Mouse (Mus musculus): ENCODE data around the gene Ppp3ca. TPM values are rescaled to one million over a fixed set of nuclear protein-coding genes. Genes with fewer than 3 reads are reported as not detected.

Gene Ppp3ca
- total and polyA plus RNA-seq, 3 experiments, result 63.4 to 143 (median 130) TPM

GRCm38 (mm10) chr3:136714307-136715039 lies 44.5 kb downstream of the Ppp3ca start:
- Histone ChIP-seq H3K27ac (ENCODE audit: insufficient read depth, low read depth) (no peak overlapping the region), H3K9ac (ENCODE audit: insufficient read depth, low read depth) (no peak overlapping the region), H3K9me3 (replicated peaks; ENCODE audit: low read length) (no peaks in the 10 kb centered on the region), H3K79me2 (replicated peaks; ENCODE audit: control insufficient read depth, extremely low read depth, insufficient read depth, poor library complexity, severe bottlenecking) (peaks cover 16% of the 10 kb centered on the region), H3K4me3 (replicated peaks in 1 of 3; ENCODE audit: low read depth in 2 of 3, low read length in 2 of 3, poor library complexity in 1 of 3) (no peak overlapping the region), H3K4me1 (ENCODE audit: control insufficient read depth in 1 of 2, insufficient read depth in 2 of 2) (peaks cover 9 to 56% of the 10 kb centered on the region in 2 experiments), H3K4me2 (ENCODE audit: insufficient read depth, low read depth, poor library complexity, severe bottlenecking) (no peak overlapping the region), H3K27me3 (replicated peaks) (no peaks in the 10 kb centered on the region), H3K36me3 (replicated peaks in 1 of 2; ENCODE audit: control insufficient read depth in 1 of 2, insufficient read depth in 1 of 2, low read length in 1 of 2) (peaks cover 3 to 50% of the 10 kb centered on the region in 2 experiments)
- in situ Hi-C loops (cut with MboI; ENCODE audit: low pct_ligation_motif_present, low pct_unique_long_range_greater_than_20kb, low sequenced_read_pairs) (loop anchor here (5.0 kb wide), 1 partner anchor 42 kb away; the partner anchor contains the start of gene Ppp3ca), dilution Hi-C loops (cut with MboI; ENCODE audit: extremely low pct_ligation_motif_present, extremely low pct_unique_long_range_greater_than_20kb, low sequenced_read_pairs) (no loop called here)
- TF ChIP-seq MXI1 (IDR thresholded peaks at IDR 0.05; ENCODE audit: low read depth, low read length) (no peak), ZKSCAN1 (IDR thresholded peaks at IDR 0.05; ENCODE audit: borderline replicate concordance, low read depth, low read length) (no peak), RAD21 (IDR thresholded peaks at IDR 0.05; ENCODE audit: low read depth, low read length) (no peak), TBP (conservative IDR thresholded peaks at IDR 0.05; ENCODE audit: low read depth, low read length) (no peak), EP300 (IDR thresholded peaks at IDR 0.05; ENCODE audit: low read length) (no peak), IRF4 (IDR thresholded peaks at IDR 0.05; ENCODE audit: low read depth, low read length) (no peak), HCFC1 (IDR thresholded peaks at IDR 0.05; ENCODE audit: low read depth, low read length) (no peak), NRF1 (IDR thresholded peaks at IDR 0.05; ENCODE audit: low read depth, low read length) (no peak), RCOR1 (conservative IDR thresholded peaks at IDR 0.05; ENCODE audit: low read depth, low read length) (no peak), ZMIZ1 (IDR thresholded peaks at IDR 0.05; ENCODE audit: low read depth, low read length) (no peak), POLR2AphosphoS2 (IDR thresholded peaks at IDR 0.05; ENCODE audit: low read depth, low read length) (no peak), ZC3H11A (IDR thresholded peaks at IDR 0.05; ENCODE audit: low read depth, low read length) (no peak), JUND (conservative IDR thresholded peaks at IDR 0.05; ENCODE audit: low read depth, low read length) (no peak)
- no peak for DNase-seq (ENCODE audit: extremely low read depth)

- Histone ChIP-seq H3K4me1 (ENCODE audit: control insufficient read depth in 1 of 2, insufficient read depth in 2 of 2) (peaks cover 9 to 55% of the 10 kb centered on the region in 2 experiments), H3K36me3 (replicated peaks in 1 of 2; ENCODE audit: control insufficient read depth in 1 of 2, insufficient read depth in 1 of 2, low read length in 1 of 2) (peaks cover 3 to 57% of the 10 kb centered on the region in 2 experiments), H3K9me3 (replicated peaks; ENCODE audit: low read length) (no peaks in the 10 kb centered on the region), H3K27ac (ENCODE audit: insufficient read depth, low read depth) (no peak overlapping the region), H3K4me3 (replicated peaks in 1 of 3; ENCODE audit: low read depth in 2 of 3, low read length in 2 of 3, poor library complexity in 1 of 3) (no peak overlapping the region), H3K9ac (ENCODE audit: insufficient read depth, low read depth) (no peak overlapping the region), H3K79me2 (replicated peaks; ENCODE audit: control insufficient read depth, extremely low read depth, insufficient read depth, poor library complexity, severe bottlenecking) (peaks cover 9% of the 10 kb centered on the region; the same call in 1 of the 2 replicates), H3K27me3 (replicated peaks) (no peaks in the 10 kb centered on the region), H3K4me2 (ENCODE audit: insufficient read depth, low read depth, poor library complexity, severe bottlenecking) (no peak overlapping the region)
- DNase-seq (ENCODE audit: extremely low read depth), result no peak
- dilution Hi-C loops (cut with MboI; ENCODE audit: extremely low pct_ligation_motif_present, extremely low pct_unique_long_range_greater_than_20kb, low sequenced_read_pairs) (no loop called here), in situ Hi-C loops (cut with MboI; ENCODE audit: low pct_ligation_motif_present, low pct_unique_long_range_greater_than_20kb, low sequenced_read_pairs) (no loop called here)
- no peak for TF ChIP-seq USF1 (IDR thresholded peaks at IDR 0.05; ENCODE audit: low read depth, low read length)
- no peak for TF ChIP-seq KAT2A (IDR thresholded peaks at IDR 0.05; ENCODE audit: insufficient replicate concordance, low read length)
- TF ChIP-seq ZNF384 (IDR thresholded peaks at IDR 0.05; ENCODE audit: low read depth, low read length), result no peak
- TF ChIP-seq ZKSCAN1 (IDR thresholded peaks at IDR 0.05; ENCODE audit: borderline replicate concordance, low read depth, low read length), result no peak
- TF ChIP-seq USF2 (conservative IDR thresholded peaks at IDR 0.05; ENCODE audit: low read depth, low read length), result no peak
- TF ChIP-seq POLR2AphosphoS2 (IDR thresholded peaks at IDR 0.05; ENCODE audit: low read depth, low read length), result no peak
- no peak for TF ChIP-seq JUN (IDR thresholded peaks at IDR 0.05; ENCODE audit: insufficient read depth, low read depth, low read length)
- no peak for TF ChIP-seq MAZ (IDR thresholded peaks at IDR 0.05; ENCODE audit: low read depth, low read length)
- no peak for TF ChIP-seq CHD2 (IDR thresholded peaks at IDR 0.05; ENCODE audit: low read length)
- TF ChIP-seq SMC3 (IDR thresholded peaks at IDR 0.05; ENCODE audit: low read depth, low read length), result no peak
- TF ChIP-seq JUND (conservative IDR thresholded peaks at IDR 0.05; ENCODE audit: low read depth, low read length), result no peak
- TF ChIP-seq E2F4 (IDR thresholded peaks at IDR 0.05; ENCODE audit: insufficient replicate concordance, low read depth, low read length), result no peak
- TF ChIP-seq ETS1 (conservative IDR thresholded peaks at IDR 0.05; ENCODE audit: low read depth, low read length), result no peak
- no peak for TF ChIP-seq IRF4 (IDR thresholded peaks at IDR 0.05; ENCODE audit: low read depth, low read length)
- TF ChIP-seq MAX (IDR thresholded peaks at IDR 0.05; ENCODE audit: low read length), result no peak
- TF ChIP-seq CTCF (conservative IDR thresholded peaks at IDR 0.05 in 1 of 2, IDR thresholded peaks at IDR 0.05 in 1 of 2; ENCODE audit: low read depth in 2 of 2, low read length in 2 of 2), result no peak
- no peak for TF ChIP-seq MEF2A (IDR thresholded peaks at IDR 0.05; ENCODE audit: borderline replicate concordance, low read depth, low read length)
Measured at GRCm38 (mm10) chr3:136716247-136716646, 46.3 kb downstream of the Ppp3ca start.

Data from CH12.LX (cell line).